Mouse (Mus musculus) heart, embryonic 12.5 days (tissue): Measurements from ENCODE around the gene Lrrc8b. TPM values are rescaled to one million over a fixed set of nuclear protein-coding genes. Genes with fewer than 3 reads are reported as not detected.

Experiments
- polyA plus RNA-seq: library from polyadenylated mRNA; unstranded; fragments of >200 nt; fragmentation: Nextera tagmentation; extraction: Ambion mirVana; gene quantifications from 2 replicates; pipeline ENCODE4 v1.2.1, GENCODE M21; 2016

Lrrc8b gene
- polyA plus RNA-seq, 1 experiment from 2014 or later = 6.1 TPM

Other genes starting within 250 kb of the Lrrc8b start
- gene Gbp10, start 176.2 kb upstream of the Lrrc8b start, polyA plus RNA-seq = not detected in 2 replicates
- gene Gm43302, start 122.1 kb upstream of the Lrrc8b start, polyA plus RNA-seq = not detected in 2 replicates
- gene Gbp6, start 122.1 kb upstream of the Lrrc8b start, polyA plus RNA-seq = 2.0 and 2.8 TPM in 2 replicates
- gene Lrrc8c, start 103.6 kb downstream of the Lrrc8b start, polyA plus RNA-seq = 27.1 and 35.1 TPM in 2 replicates